Mouse (Mus musculus): ENCODE data around the gene 1700067K01Rik. TPM values are rescaled to one million over a fixed set of nuclear protein-coding genes. Genes with fewer than 3 reads are reported as not detected.

Gene 1700067K01Rik
- polyA plus RNA-seq, 1 experiment from 2014 or later, result 0.41 TPM

DNA sequence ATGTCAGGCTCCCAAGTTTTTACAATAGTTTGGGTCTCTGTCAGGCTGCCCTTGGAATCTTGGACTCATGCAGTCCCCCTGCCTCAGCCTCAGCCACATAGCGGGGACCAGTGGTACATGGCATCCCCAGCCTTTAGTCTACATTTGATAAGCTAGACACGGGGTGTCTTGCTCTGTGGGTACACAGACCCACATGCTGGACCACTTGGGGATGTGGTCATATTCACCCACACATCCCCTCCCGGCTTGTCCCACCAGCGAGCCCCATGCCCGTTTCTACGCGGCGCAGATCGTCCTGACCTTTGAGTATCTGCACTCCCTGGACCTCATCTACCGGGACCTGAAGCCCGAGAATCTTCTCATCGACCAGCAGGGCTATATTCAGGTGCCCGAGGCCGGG, 11.1 kb upstream of the 1700067K01Rik start:
- no peak overlapping the region for H3K4me3 ChIP-seq
- ATAC-seq, result no peak
- H3K4me2 ChIP-seq, result no peak overlapping the region
- no peaks in the 10 kb centered on the region for H3K27me3 ChIP-seq (replicated peaks)
- 88% methylated on average over 14 of the region's 14 CpGs for WGBS (ENCODE audit: insufficient replicate concordance)
- H3K9ac ChIP-seq, result no peak overlapping the region
- no peaks in the 10 kb centered on the region for H3K9me3 ChIP-seq (replicated peaks)
- no peak overlapping the region for H3K27ac ChIP-seq
- peaks cover 38% of the 10 kb centered on the region for H3K4me1 ChIP-seq
- H3K36me3 ChIP-seq, result peaks cover 80% of the 10 kb centered on the region

DNA sequence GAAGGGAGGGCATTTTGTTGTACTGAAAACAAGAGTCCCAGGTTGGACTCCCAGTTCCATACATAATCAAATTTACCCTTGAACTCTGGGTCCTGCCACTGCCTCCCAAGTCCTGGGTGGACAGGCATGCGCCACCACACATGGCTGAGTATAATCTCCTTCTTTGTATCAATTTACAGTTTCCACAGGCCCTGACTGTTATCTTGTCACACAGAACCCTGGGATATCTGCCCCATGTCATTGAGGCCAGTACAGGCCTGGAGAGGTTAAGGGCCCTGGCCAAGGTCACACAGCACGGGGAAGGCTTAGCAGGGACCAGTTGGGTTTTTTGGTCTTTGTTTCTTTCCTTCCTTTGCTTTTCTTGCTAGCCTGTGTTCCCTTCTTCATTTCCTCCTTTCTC, 8.8 kb upstream of the 1700067K01Rik start:
- Histone ChIP-seq H3K27ac (peak overlapping the region; percentile 33), H3K4me2 (peak overlapping the region; percentile 12; the same call in 1 of the 2 replicates), H3K9ac (no peak overlapping the region; the same call in 1 of the 2 replicates), H3K27me3 (replicated peaks) (no peaks in the 10 kb centered on the region), H3K4me3 (no peak overlapping the region), H3K4me1 (peaks cover 49% of the 10 kb centered on the region), H3K36me3 (peaks cover 62% of the 10 kb centered on the region), H3K9me3 (replicated peaks) (no peaks in the 10 kb centered on the region)
- ATAC-seq, result peak; percentile 67
- 29% methylated on average over 2 of the region's 2 CpGs for WGBS (ENCODE audit: insufficient replicate concordance)

DNA sequence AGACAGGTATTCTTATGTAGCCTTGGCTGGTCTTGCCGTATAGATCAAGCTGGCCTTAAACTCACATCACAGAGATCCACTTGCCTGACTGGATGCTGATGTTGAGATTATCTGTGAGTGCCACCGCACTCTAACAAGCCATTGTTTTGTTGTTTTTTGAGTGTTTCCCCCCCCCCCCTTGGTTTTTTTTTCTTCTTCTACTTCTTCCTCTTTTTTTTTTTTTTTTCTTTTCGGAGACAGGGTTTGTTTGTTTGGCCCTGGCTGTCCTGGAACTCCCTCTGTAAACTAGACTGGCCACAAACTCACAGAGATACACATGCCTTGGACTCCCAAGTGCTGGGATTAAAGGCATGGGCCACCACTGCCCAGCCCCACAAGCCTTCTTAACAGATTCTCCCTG, 7.3 kb upstream of the 1700067K01Rik start:
- 57% methylated on average over 3 of the region's 3 CpGs for WGBS (ENCODE audit: insufficient replicate concordance)
- Histone ChIP-seq H3K4me3 (no peak overlapping the region), H3K36me3 (peaks cover 50% of the 10 kb centered on the region), H3K9me3 (replicated peaks) (no peaks in the 10 kb centered on the region), H3K27ac (0 out of 2 replicates have a peak overlapping the region, but pooled peaks have one; percentile 51), H3K4me1 (peaks cover 53% of the 10 kb centered on the region), H3K27me3 (replicated peaks) (no peaks in the 10 kb centered on the region), H3K9ac (no peak overlapping the region; the same call in 1 of the 2 replicates), H3K4me2 (no peak overlapping the region)
- no peak for ATAC-seq

DNA sequence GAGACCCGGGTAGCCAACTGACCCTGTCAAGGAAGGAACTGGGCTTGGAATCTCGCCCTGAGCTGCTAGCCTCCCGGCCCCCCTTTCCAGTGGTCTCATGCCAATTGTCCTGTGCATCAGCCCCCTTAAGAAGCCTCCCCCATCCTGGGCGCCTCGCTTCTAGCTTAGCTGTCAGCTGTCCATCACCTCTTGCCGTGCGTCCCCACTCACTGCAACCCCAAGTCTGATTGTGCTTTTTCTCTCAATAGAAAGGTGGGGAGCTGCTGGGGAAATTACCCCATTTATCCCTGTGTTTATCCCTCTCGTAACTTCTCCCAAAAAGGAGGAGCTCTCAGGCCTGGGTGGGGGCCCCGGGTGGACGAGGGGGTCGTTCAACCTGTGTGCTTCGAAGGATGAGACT, 5.3 kb upstream of the 1700067K01Rik start:
- Histone ChIP-seq H3K4me1 (peaks cover 63% of the 10 kb centered on the region), H3K27me3 (replicated peaks) (no peaks in the 10 kb centered on the region), H3K4me2 (peak overlapping the region; percentile 97), H3K9ac (peak overlapping the region; percentile 94; the same call in 1 of the 2 replicates), H3K9me3 (replicated peaks) (no peaks in the 10 kb centered on the region), H3K4me3 (peak overlapping the region; percentile 89), H3K27ac (peak overlapping the region; percentile 95), H3K36me3 (peaks cover 54% of the 10 kb centered on the region)
- no peak for ATAC-seq
- 38% methylated on average over 12 of the region's 12 CpGs for WGBS (ENCODE audit: insufficient replicate concordance)

DNA sequence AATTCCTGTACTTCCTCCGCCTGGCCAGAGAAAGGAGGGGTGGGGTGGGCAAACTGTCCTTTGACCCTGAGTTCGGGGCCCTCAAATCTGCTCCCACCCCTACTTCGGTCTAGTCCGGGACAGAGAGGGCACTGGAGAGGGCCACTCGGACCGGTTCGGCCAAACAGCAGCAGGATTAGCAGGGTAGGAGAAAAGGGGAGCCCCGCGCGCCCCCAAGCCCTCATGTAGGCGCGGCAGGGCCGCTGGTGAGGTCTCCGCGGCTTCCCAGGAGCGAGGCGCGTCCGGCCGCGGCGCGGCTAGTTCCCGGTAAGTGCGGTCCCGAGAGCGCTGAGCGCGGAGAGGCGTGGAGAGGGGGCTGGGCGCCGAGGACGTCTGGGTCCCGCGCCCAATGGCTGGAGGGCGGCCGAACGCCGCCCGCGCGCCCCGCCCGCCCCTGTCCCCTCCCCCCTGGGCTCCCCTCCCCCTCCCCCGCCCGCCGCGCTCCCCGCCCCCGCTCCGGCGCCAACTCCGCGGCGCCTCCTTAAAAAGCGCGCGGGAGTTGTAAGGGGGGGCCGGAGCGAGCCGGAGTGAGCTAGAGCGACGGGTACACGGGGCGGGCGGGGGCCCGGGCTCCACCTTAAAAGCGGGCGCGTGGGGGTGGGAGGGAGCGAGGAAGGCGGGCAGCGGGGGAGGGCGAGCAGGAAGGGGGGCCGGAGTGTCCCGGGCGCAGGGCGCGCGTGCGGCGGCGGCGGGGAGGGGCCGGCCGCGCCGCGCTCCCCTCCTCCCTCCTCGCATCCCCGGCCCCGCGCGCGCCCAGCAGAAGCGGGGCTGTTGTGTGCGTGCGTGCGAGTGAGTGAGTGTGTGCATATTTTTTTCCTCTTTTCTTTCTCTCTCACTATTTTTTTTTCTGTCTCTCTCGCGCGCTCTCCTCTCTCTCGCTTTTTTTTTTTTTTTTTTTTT, 4.5 kb upstream of the 1700067K01Rik start:
- Histone ChIP-seq H3K4me3 (peak overlapping the region; percentile 89), H3K36me3 (peaks cover 54% of the 10 kb centered on the region), H3K4me1 (peaks cover 62% of the 10 kb centered on the region), H3K9me3 (replicated peaks) (no peaks in the 10 kb centered on the region), H3K9ac (peak overlapping the region; percentile 94), H3K27me3 (replicated peaks) (no peaks in the 10 kb centered on the region), H3K4me2 (peak overlapping the region; percentile 97), H3K27ac (peak overlapping the region; percentile 95)
- WGBS (ENCODE audit: insufficient replicate concordance), result 2% methylated on average over 58 of the region's 103 CpGs
- peak; percentile 85 for ATAC-seq

DNA sequence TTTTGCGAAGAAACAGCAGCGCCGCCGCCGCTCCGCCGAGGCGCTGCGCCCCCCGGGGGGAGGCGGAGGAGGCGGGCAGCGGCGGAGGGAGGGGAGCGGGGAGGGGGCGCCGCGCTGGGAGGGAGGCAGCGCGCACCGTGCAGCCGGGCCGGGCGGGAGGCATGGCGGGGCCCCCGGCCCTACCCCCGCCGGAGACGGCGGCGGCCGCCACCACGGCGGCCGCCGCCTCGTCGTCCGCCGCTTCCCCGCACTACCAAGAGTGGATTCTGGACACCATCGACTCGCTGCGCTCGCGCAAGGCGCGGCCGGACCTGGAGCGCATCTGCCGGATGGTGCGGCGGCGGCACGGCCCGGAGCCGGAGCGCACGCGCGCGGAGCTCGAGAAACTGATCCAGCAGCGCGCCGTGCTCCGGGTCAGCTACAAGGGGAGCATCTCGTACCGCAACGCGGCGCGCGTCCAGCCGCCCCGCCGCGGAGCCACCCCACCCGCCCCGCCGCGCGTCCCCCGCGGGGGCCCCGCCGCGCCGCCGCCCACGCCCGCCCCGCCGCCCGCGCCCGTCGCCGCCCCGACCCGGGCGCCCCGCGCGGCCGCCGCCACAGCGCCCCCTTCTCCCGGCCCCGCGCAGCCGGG, 3.7 kb upstream of the 1700067K01Rik start, which contains the start of gene Samd1:
TSS of gene Samd1 (plus strand) at position 162 of the 631 bp plus-strand sequence.
- H3K4me1 ChIP-seq, result peaks cover 60% of the 10 kb centered on the region
- H3K27me3 ChIP-seq (replicated peaks), result no peaks in the 10 kb centered on the region
- WGBS (ENCODE audit: insufficient replicate concordance), result 0% methylated on average over 49 of the region's 112 CpGs
- H3K9ac ChIP-seq, result peak within 1 kb of the TSS; percentile 94
- no peak for ATAC-seq
- peak within 1 kb of the TSS; percentile 89 for H3K4me3 ChIP-seq
- H3K27ac ChIP-seq, result peak within 1 kb of the TSS; percentile 95
- no peaks in the 10 kb centered on the region for H3K9me3 ChIP-seq (replicated peaks)
- H3K36me3 ChIP-seq, result peaks cover 59% of the 10 kb centered on the region
- peak within 1 kb of the TSS; percentile 97 for H3K4me2 ChIP-seq

DNA sequence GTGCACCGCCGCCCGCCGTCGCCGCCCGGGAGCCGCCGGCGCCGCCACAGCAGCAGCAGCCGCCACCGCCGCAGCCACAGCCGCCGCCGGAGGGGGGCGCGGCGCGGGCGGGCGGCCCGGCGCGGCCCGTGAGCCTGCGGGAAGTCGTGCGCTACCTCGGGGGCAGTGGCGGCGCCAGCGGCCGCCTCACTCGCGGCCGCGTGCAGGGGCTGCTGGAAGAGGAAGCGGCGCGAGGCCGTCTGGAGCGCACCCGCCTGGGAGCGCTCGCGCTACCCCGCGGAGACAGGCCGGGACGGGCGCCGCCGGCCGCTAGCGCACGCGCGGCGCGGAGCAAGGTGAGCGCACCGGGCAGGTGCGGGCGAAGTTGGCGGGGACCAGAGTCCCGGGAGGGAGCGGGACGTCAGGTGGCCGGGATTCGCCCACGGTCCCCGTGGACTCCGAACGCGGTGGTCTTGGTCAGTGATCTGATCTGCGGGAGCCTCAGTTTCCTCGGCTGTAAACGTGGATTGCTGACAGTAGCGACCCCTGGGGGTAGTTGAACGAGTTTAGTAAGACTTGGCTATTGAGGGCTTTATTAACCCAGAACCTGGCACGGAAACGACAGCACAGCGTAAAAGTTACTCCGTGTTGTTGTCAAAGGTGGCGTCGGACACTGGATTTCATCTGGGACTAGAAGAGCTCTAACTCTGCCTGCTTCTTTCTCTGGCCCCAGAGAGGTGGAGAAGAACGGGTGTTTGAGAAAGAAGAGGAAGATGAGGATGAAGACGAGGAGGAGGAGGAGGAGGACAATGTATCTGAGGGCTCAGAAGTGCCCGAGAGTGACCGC, 2.9 kb upstream of the 1700067K01Rik start:
- Histone ChIP-seq H3K36me3 (peaks cover 62% of the 10 kb centered on the region), H3K4me1 (peaks cover 60% of the 10 kb centered on the region), H3K4me2 (peak overlapping the region; percentile 93), H3K9ac (peak overlapping the region; percentile 90), H3K9me3 (replicated peaks) (no peaks in the 10 kb centered on the region), H3K27me3 (replicated peaks) (no peaks in the 10 kb centered on the region), H3K27ac (peak overlapping the region; percentile 88), H3K4me3 (peak overlapping the region; percentile 89)
- 0 out of 2 replicates have a peak, but pooled peaks have one; percentile 9 for ATAC-seq
- 1% methylated on average over 83 of the region's 92 CpGs for WGBS (ENCODE audit: insufficient replicate concordance)

DNA sequence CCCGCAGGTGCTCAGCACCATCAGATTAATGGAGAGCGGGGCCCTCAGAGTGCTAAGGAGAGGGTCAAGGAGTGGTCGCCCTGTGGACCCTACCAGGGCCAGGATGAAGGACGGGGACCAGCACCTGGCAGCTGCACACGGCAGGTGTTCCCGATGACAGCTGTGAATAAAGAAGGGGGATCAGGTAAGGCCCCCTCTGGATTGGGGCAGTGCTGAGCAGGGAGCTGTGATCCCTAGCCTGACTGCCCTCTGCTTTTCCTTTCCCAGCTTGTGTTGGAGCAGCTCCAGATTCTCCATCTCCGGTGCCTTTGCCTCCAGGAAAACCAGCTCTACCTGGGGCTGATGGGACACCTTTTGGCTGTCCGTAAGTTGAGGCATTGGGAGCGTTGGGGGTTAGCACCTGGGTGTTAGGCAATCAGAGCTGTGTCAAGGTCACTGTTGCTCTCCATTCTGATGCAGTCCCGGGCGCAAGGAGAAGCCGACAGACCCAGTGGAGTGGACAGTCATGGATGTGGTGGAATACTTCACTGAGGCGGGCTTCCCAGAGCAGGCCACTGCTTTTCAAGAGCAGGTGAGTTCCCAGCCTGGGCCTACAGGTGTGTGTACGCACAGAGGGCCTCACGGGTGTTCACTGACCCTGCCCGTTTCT, 2.1 kb upstream of the 1700067K01Rik start:
- peak overlapping the region; percentile 89 for H3K4me3 ChIP-seq

DNA sequence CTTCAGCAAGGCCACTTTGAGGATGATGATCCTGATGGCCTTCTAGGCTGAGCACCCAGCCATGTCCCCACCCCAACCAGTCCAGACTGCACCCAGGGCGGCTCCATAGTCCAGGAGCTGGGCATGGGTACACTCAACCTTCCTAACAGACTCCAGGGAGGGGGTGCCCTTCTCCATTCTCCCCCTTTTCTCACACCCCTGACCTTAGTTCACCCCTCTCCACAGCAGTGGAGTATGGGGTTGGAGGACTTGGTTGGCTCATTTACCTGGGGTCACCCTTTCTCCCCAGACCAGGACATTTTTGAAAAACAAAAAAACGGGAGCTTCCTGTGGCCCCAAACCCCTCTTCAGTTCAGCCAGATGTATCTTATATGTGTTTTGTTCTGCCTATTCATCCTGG, 1.5 kb upstream of the 1700067K01Rik start:
- Histone ChIP-seq H3K9me3 (replicated peaks) (no peaks in the 10 kb centered on the region), H3K27me3 (replicated peaks) (no peaks in the 10 kb centered on the region), H3K36me3 (peaks cover 50% of the 10 kb centered on the region), H3K9ac (0 out of 2 replicates have a peak overlapping the region, but pooled peaks have one; percentile 90), H3K4me3 (peak overlapping the region; percentile 89; the same call in 1 of the 2 replicates), H3K27ac (no peak overlapping the region), H3K4me2 (peak overlapping the region; percentile 93), H3K4me1 (peaks cover 57% of the 10 kb centered on the region)
- 87% methylated on average over 2 of the region's 2 CpGs for WGBS (ENCODE audit: insufficient replicate concordance)
- no peak for ATAC-seq

More for the DNA sequence above, 2.1 kb upstream of the 1700067K01Rik start:
- peaks cover 60% of the 10 kb centered on the region for H3K4me1 ChIP-seq
- H3K36me3 ChIP-seq, result peaks cover 56% of the 10 kb centered on the region
- peak overlapping the region; percentile 93 for H3K4me2 ChIP-seq
- 71% methylated on average over 16 of the region's 16 CpGs for WGBS (ENCODE audit: insufficient replicate concordance)
- H3K27ac ChIP-seq, result peak overlapping the region; percentile 88
- H3K9me3 ChIP-seq (replicated peaks), result no peaks in the 10 kb centered on the region
- H3K9ac ChIP-seq, result peak overlapping the region; percentile 90
- H3K27me3 ChIP-seq (replicated peaks), result no peaks in the 10 kb centered on the region
- ATAC-seq, result no peak

DNA sequence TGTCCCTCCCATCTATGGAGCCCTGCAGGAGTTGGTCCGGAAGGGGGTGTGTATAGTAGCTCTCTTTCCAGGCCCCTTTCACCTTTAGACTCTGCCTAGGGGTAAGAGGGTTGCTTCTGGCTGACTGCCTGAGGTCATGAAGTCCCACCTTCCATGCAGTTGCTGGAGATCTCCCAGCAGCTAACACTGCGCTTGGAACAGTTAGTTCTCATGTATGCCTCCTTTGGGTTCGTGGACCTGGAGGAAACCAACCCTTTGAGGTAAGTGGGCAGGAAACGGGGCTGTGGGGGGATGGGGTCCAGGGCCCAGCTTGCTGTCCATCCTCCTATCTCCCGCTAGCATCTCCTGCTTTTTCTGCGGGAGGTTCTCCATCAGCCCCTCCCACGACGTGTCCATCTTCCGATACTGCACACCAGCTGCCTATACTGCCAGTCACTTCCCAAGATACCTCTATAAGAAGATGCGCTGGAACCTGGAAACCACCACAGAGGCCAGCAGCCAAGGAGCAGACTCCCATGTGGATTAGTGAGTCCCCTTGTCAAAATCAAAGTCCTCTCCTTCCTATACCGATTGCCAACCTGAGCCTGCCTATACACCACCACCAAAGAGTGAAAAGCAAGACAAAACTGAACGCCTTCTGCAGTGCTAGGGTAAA, 1.8 kb downstream of the 1700067K01Rik start:
- Histone ChIP-seq H3K27ac (peak overlapping the region; percentile 82), H3K9ac (no peak overlapping the region), H3K4me3 (no peak overlapping the region), H3K36me3 (peaks cover 44% of the 10 kb centered on the region), H3K4me1 (peaks cover 53% of the 10 kb centered on the region), H3K4me2 (no peak overlapping the region), H3K27me3 (replicated peaks) (no peaks in the 10 kb centered on the region), H3K9me3 (replicated peaks) (no peaks in the 10 kb centered on the region)
- WGBS (ENCODE audit: insufficient replicate concordance), result 55% methylated on average over 12 of the region's 12 CpGs
- no peak for ATAC-seq

Data from liver, embryonic 12.5 days (tissue).